Mouse (Mus musculus): ENCODE measurements around the gene Lrrc57. TPM values are rescaled to one million over a fixed set of nuclear protein-coding genes. Genes with fewer than 3 reads are reported as not detected.

The Lrrc57 gene
- total and polyA plus RNA-seq, 3 experiments = 11.1 to 17.5 TPM; not detected in 1

DNA sequence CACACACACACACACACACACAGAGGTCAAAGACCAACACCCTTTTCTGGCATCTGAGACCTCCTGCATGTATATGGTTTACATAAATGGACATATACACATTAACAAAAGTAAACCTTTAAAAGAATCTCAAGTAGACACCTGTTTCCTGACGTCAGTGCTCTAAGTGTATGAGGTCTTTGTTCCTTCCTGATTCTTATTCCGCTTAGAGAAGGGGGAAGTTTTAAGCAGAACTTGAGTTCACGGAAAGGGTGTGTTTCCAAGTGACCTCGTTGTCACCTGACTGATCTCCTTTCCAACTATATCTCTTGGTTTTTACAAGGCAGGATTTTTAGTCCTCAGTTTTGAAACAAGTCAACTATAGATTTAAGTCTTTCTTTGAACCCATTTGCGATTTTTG is 31.0 kb downstream of the Lrrc57 start (continued):
- no peak for TF ChIP-seq CHD2 (IDR thresholded peaks at IDR 0.05; ENCODE audit: low read length)
- TF ChIP-seq CHD1 (IDR thresholded peaks at IDR 0.05; ENCODE audit: low read depth, low read length) = no peak

DNA sequence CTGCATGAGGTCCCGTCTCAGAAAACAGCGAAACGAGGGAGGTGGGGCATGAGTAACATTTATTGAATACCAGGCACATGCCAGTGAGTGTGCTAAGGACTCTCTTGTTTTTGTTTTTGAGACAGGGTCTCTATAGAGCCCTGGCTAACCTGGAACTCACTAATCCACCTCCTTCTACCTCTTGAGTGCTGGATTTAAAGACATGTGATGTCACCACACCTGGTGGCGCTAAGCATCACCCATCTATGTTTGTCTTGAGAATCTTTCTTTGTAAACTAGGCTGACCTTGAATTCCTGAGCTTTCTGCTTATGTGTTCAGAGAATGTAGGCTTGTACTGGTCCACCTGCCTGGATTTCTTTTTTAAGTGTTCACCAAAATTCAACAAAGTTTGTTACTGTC is 31.5 kb downstream of the Lrrc57 start:
- Histone ChIP-seq H3K4me1 (ENCODE audit: control insufficient read depth in 1 of 2, insufficient read depth in 2 of 2, low read length in 2 of 2) (peaks cover 35 to 40% of the 10 kb centered on the region in 2 experiments), H3K36me3 (ENCODE audit: control insufficient read depth in 1 of 2, insufficient read depth in 2 of 2, low read length in 2 of 2) (peaks cover 10 to 63% of the 10 kb centered on the region in 2 experiments), H3K9ac (ENCODE audit: control insufficient read depth, low read depth, low read length, poor library complexity, severe bottlenecking) (no peak overlapping the region; the same call in 1 of the 2 replicates), H3K9me3 (replicated peaks; ENCODE audit: insufficient read depth, low read length) (no peaks in the 10 kb centered on the region), H3K27ac (ENCODE audit: control insufficient read depth, low read depth, low read length) (peak overlapping the region; percentile 74), H3K79me2 (ENCODE audit: control insufficient read depth, insufficient read depth, low read length, poor library complexity) (peaks cover 55% of the 10 kb centered on the region), H3K4me3 (ENCODE audit: control insufficient read depth in 1 of 2, insufficient read depth in 1 of 2, low read depth in 2 of 2, low read length in 2 of 2) (no peak overlapping the region), H3K27me3 (ENCODE audit: control insufficient read depth in 1 of 2, insufficient read depth in 2 of 2, low read length in 2 of 2) (no peaks in the 10 kb centered on the region)
- DNase-seq (ENCODE audit: low read depth, low spot score) = no peak
- TF ChIP-seq GATA1 (IDR thresholded peaks at IDR 0.05; ENCODE audit: low read depth, low read length) (no peak), USF2 (IDR thresholded peaks at IDR 0.05; ENCODE audit: borderline replicate concordance in 1 of 2, insufficient read depth in 1 of 2, low read depth in 1 of 2, low read length in 2 of 2) (no peak), CTCF (IDR thresholded peaks at IDR 0.05 in 2 of 3, conservative IDR thresholded peaks at IDR 0.05 in 1 of 3; ENCODE audit: control insufficient read depth in 1 of 3, insufficient read depth in 1 of 3, low read depth in 2 of 3, low read length in 3 of 3, poor library complexity in 1 of 3, severe bottlenecking in 1 of 3) (no peak), MYC (IDR thresholded peaks at IDR 0.05; ENCODE audit: low read depth, low read length) (no peak), MEF2A (IDR thresholded peaks at IDR 0.05; ENCODE audit: extremely low read depth, insufficient replicate concordance, low read depth, low read length, poor library complexity, severe bottlenecking) (no peak), ZNF384 (IDR thresholded peaks at IDR 0.05; ENCODE audit: low read depth, low read length) (no peak), ELF1 (IDR thresholded peaks at IDR 0.05; ENCODE audit: low read depth, low read length) (no peak), GABPA (IDR thresholded peaks at IDR 0.05; ENCODE audit: low read depth, low read length) (no peak), POLR2AphosphoS5 (IDR thresholded peaks at IDR 0.05; ENCODE audit: borderline replicate concordance, low read depth, low read length) (no peak), MAFK (IDR thresholded peaks at IDR 0.05; ENCODE audit: borderline replicate concordance, low read depth, low read length) (no peak), NRF1 (IDR thresholded peaks at IDR 0.05; ENCODE audit: insufficient read depth, low read depth, low read length, poor library complexity, severe bottlenecking) (no peak)

DNA sequence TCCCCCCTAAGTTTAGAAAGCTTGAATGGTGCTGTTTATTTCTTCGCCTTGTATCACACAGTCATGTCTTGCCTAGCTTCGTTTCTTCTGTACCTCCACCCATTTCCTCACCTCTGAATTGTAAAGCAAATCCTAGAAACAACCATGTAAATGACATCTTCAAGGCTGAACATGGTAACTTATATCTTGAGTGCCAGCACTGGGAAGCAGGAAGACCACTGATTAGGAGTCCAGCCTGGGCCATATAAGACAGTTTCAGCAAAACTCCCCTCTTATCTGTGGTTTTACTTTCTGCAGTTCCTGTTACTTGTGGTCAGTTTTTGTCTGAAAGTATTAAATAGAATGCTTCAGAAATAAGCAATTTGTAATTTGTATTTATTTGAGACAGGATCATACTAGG is 33.3 kb downstream of the Lrrc57 start:
- H3K27me3 ChIP-seq (ENCODE audit: control insufficient read depth in 1 of 2, insufficient read depth in 2 of 2, low read length in 2 of 2) = no peaks in the 10 kb centered on the region
- H3K36me3 ChIP-seq (ENCODE audit: control insufficient read depth in 1 of 2, insufficient read depth in 2 of 2, low read length in 2 of 2) = peaks cover 6 to 77% of the 10 kb centered on the region in 2 experiments; a peak in 3 of 4 replicates
- H3K4me1 ChIP-seq (ENCODE audit: control insufficient read depth in 1 of 2, insufficient read depth in 2 of 2, low read length in 2 of 2) = peaks cover 44 to 47% of the 10 kb centered on the region in 2 experiments
- DNase-seq (ENCODE audit: low read depth, low spot score) = peak; percentile 81
- H3K27ac ChIP-seq (ENCODE audit: control insufficient read depth, low read depth, low read length) = peak overlapping the region; percentile 95
- H3K79me2 ChIP-seq (ENCODE audit: control insufficient read depth, insufficient read depth, low read length, poor library complexity) = peaks cover 60% of the 10 kb centered on the region
- 0 out of 4 replicates have a peak overlapping the region, but pooled peaks of 1 of the 2 experiments have one; percentile 2 for H3K4me3 ChIP-seq (ENCODE audit: control insufficient read depth in 1 of 2, insufficient read depth in 1 of 2, low read depth in 2 of 2, low read length in 2 of 2)
- H3K9me3 ChIP-seq (replicated peaks; ENCODE audit: insufficient read depth, low read length) = no peaks in the 10 kb centered on the region
- peak overlapping the region; percentile 46 for H3K9ac ChIP-seq (ENCODE audit: control insufficient read depth, low read depth, low read length, poor library complexity, severe bottlenecking)
- no peak for TF ChIP-seq ZC3H11A (IDR thresholded peaks at IDR 0.05; ENCODE audit: low read depth, low read length)
- TF ChIP-seq TCF12 (IDR thresholded peaks at IDR 0.05; ENCODE audit: low read depth, low read length) = peak; percentile 88
- TF ChIP-seq ZNF384 (IDR thresholded peaks at IDR 0.05; ENCODE audit: low read depth, low read length) = no peak; the same call in 1 of the 2 replicates
- peak; percentile 54; the same call in 1 of the 2 replicates for TF ChIP-seq ELF1 (IDR thresholded peaks at IDR 0.05; ENCODE audit: low read depth, low read length)
- TF ChIP-seq RAD21 (IDR thresholded peaks at IDR 0.05; ENCODE audit: low read depth, low read length) = no peak
- TF ChIP-seq CHD1 (IDR thresholded peaks at IDR 0.05; ENCODE audit: low read depth, low read length) = no peak
- no peak; the same call in 1 of the 2 replicates for TF ChIP-seq MAFK (IDR thresholded peaks at IDR 0.05; ENCODE audit: borderline replicate concordance, low read depth, low read length)
- no peak; the same call in 1 of the 2 replicates for TF ChIP-seq MYB (IDR thresholded peaks at IDR 0.05; ENCODE audit: low read depth, low read length)
- no peak for TF ChIP-seq HCFC1 (IDR thresholded peaks at IDR 0.05; ENCODE audit: low read depth, low read length)
- TF ChIP-seq SMC3 (IDR thresholded peaks at IDR 0.05; ENCODE audit: low read depth, low read length) = no peak
- 0 out of 4 replicates have a peak, but pooled peaks of 1 of the 2 experiments have one; percentile 18 for TF ChIP-seq POLR2A (IDR thresholded peaks at IDR 0.05; ENCODE audit: control insufficient read depth in 1 of 2, insufficient read depth in 1 of 2, low read depth in 1 of 2, low read length in 2 of 2, poor library complexity in 1 of 2)
- TF ChIP-seq CHD2 (IDR thresholded peaks at IDR 0.05; ENCODE audit: low read length) = no peak
- 0 out of 2 replicates have a peak, but pooled peaks have one; percentile 23 for TF ChIP-seq MAZ (IDR thresholded peaks at IDR 0.05; ENCODE audit: low read depth, low read length)
- no peak for TF ChIP-seq POLR2AphosphoS5 (IDR thresholded peaks at IDR 0.05; ENCODE audit: borderline replicate concordance, low read depth, low read length)
- no peak for TF ChIP-seq CTCF (IDR thresholded peaks at IDR 0.05 in 2 of 3, conservative IDR thresholded peaks at IDR 0.05 in 1 of 3; ENCODE audit: control insufficient read depth in 1 of 3, insufficient read depth in 1 of 3, low read depth in 2 of 3, low read length in 3 of 3, poor library complexity in 1 of 3, severe bottlenecking in 1 of 3)
- TF ChIP-seq GABPA (IDR thresholded peaks at IDR 0.05; ENCODE audit: low read depth, low read length) = no peak
- peak; percentile 97 for TF ChIP-seq GATA1 (IDR thresholded peaks at IDR 0.05; ENCODE audit: low read depth, low read length)
- no peak for TF ChIP-seq ZKSCAN1 (IDR thresholded peaks at IDR 0.05; ENCODE audit: low read depth, low read length)
- TF ChIP-seq USF2 (IDR thresholded peaks at IDR 0.05; ENCODE audit: borderline replicate concordance in 1 of 2, insufficient read depth in 1 of 2, low read depth in 1 of 2, low read length in 2 of 2) = no peak
- no peak for TF ChIP-seq NELFE (IDR thresholded peaks at IDR 0.05; ENCODE audit: low read depth, low read length)
- TF ChIP-seq ZMIZ1 (IDR thresholded peaks at IDR 0.05; ENCODE audit: low read depth, low read length) = no peak
- 0 out of 2 replicates have a peak, but pooled peaks have one; percentile 31 for TF ChIP-seq JUND (IDR thresholded peaks at IDR 0.05; ENCODE audit: low read depth, low read length)

Measured in MEL (cell line).